8 mouse cellular contexts compared by ENCODE assay signal in genomic region chr16:36041625-36042020, GRCm38 (mm10). TPM values are rescaled to one million over a fixed set of nuclear protein-coding genes. Genes with fewer than 3 reads are reported as not detected.
DNase-seq lines count a peak whose midpoint lies in the region; ATAC-seq and TF ChIP-seq lines count a peak whose summit lies in the region.

No protein-coding gene starts in this region.

- H3K4me3 ChIP-seq in kidney, postnatal 0 days (replicated peaks; ENCODE audit: low read depth, low read length): peak overlapping the region; percentile 75
- peak overlapping the region; percentile 53 for H3K4me3 ChIP-seq in cortical plate, adult 2 months (ENCODE audit: insufficient read depth, low read length)
- peak overlapping the region; percentile 50 for H3K4me3 ChIP-seq in hindbrain, embryonic 14.5 days (replicated peaks; ENCODE audit: low read length)
- H3K4me3 ChIP-seq in midbrain, embryonic 14.5 days (replicated peaks; ENCODE audit: low read depth, low read length): peak overlapping the region; percentile 63

- ATAC-seq in kidney, postnatal 0 days (replicated peaks; ENCODE audit: low FRiP score, low read depth): 0 out of 2 replicates have a peak, but pooled peaks have one; percentile 2
- no peak for ATAC-seq in hindbrain, embryonic 14.5 days (ENCODE audit: low FRiP score)
- no peak; the same call in 1 of the 2 replicates for ATAC-seq in midbrain, embryonic 14.5 days (ENCODE audit: low FRiP score, low TSS enrichment)
- no peak for ATAC-seq in megakaryocyte progenitor cell, adult 5-6 weeks (replicated peaks; ENCODE audit: poor library complexity)
- no peak for ATAC-seq in monocyte, adult 5-6 weeks (replicated peaks; ENCODE audit: insufficient number of reproducible peaks, low FRiP score, low TSS enrichment, poor library complexity, severe bottlenecking)

- peak overlapping the region; percentile 76 for H3K9ac ChIP-seq in kidney, postnatal 0 days (ENCODE audit: low read depth, low read length)
- H3K9ac ChIP-seq in hindbrain, embryonic 14.5 days: peak overlapping the region; percentile 66
- H3K9ac ChIP-seq in midbrain, embryonic 14.5 days (replicated peaks; ENCODE audit: low read length): peak overlapping the region; percentile 68

- peaks cover 11% of the 10 kb centered on the region for H3K4me1 ChIP-seq in kidney, postnatal 0 days (replicated peaks; ENCODE audit: insufficient read depth, low read length)
- peaks cover 2% of the 10 kb centered on the region; the same call in 1 of the 2 replicates for H3K4me1 ChIP-seq in cortical plate, adult 2 months (ENCODE audit: control insufficient read depth, insufficient read depth, low read length)
- peaks cover 21% of the 10 kb centered on the region for H3K4me1 ChIP-seq in hindbrain, embryonic 14.5 days (replicated peaks; ENCODE audit: control insufficient read depth, insufficient read depth, low read length)
- H3K4me1 ChIP-seq in midbrain, embryonic 14.5 days (ENCODE audit: control insufficient read depth, insufficient read depth, low read length): peaks cover 19% of the 10 kb centered on the region

- TF ChIP-seq CTCF in kidney, postnatal 0 days (IDR thresholded peaks at IDR 0.05; ENCODE audit: low read depth): no peak
- no peak for TF ChIP-seq CTCF in cortical plate, adult 2 months (IDR thresholded peaks at IDR 0.05; ENCODE audit: extremely low read depth, insufficient read depth, low read length)

- WGBS in kidney, postnatal 0 days: 21% methylated on average over 11 of the region's 11 CpGs
- whole genome bisulfite sequencing in hindbrain, embryonic 14.5 days: 33% methylated on average over 11 of the region's 11 CpGs
- WGBS in midbrain, embryonic 14.5 days: 34% methylated on average over 11 of the region's 11 CpGs

- no peaks in the 10 kb centered on the region for H3K27me3 ChIP-seq in kidney, postnatal 0 days (ENCODE audit: insufficient read depth, low read length)
- H3K27me3 ChIP-seq in hindbrain, embryonic 14.5 days (ENCODE audit: control insufficient read depth, insufficient read depth, low read length): no peaks in the 10 kb centered on the region
- no peaks in the 10 kb centered on the region for H3K27me3 ChIP-seq in midbrain, embryonic 14.5 days (ENCODE audit: control insufficient read depth, insufficient read depth, low read length)

- DNase-seq in kidney, postnatal 0 days (ENCODE audit: low spot score): no peak
- no peak for DNase-seq in kidney, postnatal 4 days
- no peak for DNase-seq in hindbrain, embryonic 14.5 days (ENCODE audit: low spot score)
- no peak for DNase-seq in midbrain, embryonic 14.5 days
- no peak for DNase-seq in frontal cortex, postnatal 10 days (ENCODE audit: low spot score in 2 of 2)

- peaks cover 30% of the 10 kb centered on the region for H3K36me3 ChIP-seq in kidney, postnatal 0 days (ENCODE audit: insufficient read depth, low read length)
- peaks cover 42% of the 10 kb centered on the region for H3K36me3 ChIP-seq in hindbrain, embryonic 14.5 days (replicated peaks; ENCODE audit: control insufficient read depth, insufficient read depth)
- peaks cover 34% of the 10 kb centered on the region for H3K36me3 ChIP-seq in midbrain, embryonic 14.5 days (ENCODE audit: control insufficient read depth, insufficient read depth, low read length)

- H3K9me3 ChIP-seq in kidney, postnatal 0 days (replicated peaks; ENCODE audit: low read length): no peaks in the 10 kb centered on the region
- no peaks in the 10 kb centered on the region for H3K9me3 ChIP-seq in hindbrain, embryonic 14.5 days (ENCODE audit: control insufficient read depth, low read length)
- no peaks in the 10 kb centered on the region for H3K9me3 ChIP-seq in midbrain, embryonic 14.5 days (ENCODE audit: control insufficient read depth, low read length)

- H3K27ac ChIP-seq in kidney, postnatal 0 days: peak overlapping the region; percentile 87
- H3K27ac ChIP-seq in cortical plate, adult 2 months (ENCODE audit: insufficient read depth, low read length): no peak overlapping the region
- H3K27ac ChIP-seq in hindbrain, embryonic 14.5 days: peak overlapping the region; percentile 73
- H3K27ac ChIP-seq in midbrain, embryonic 14.5 days (replicated peaks; ENCODE audit: low read depth, low read length): peak overlapping the region; percentile 68

- TF ChIP-seq POLR2A in cortical plate, adult 2 months (IDR thresholded peaks at IDR 0.05; ENCODE audit: extremely low read depth, insufficient read depth, low read length): no peak

- peak overlapping the region; percentile 83 for H3K4me2 ChIP-seq in kidney, postnatal 0 days (ENCODE audit: low read length)
- peak overlapping the region; percentile 69 for H3K4me2 ChIP-seq in hindbrain, embryonic 14.5 days (replicated peaks)
- H3K4me2 ChIP-seq in midbrain, embryonic 14.5 days (ENCODE audit: low read length): peak overlapping the region; percentile 84

RNA-seq across cellular contexts. Expression of gene Wdr5b, which starts 0.6 kb away (rescaled TPM):
- 8.1 and 8.7 TPM in 2 replicates for polyA plus RNA-seq in kidney, postnatal 0 days (2015; fragmentation: Nextera tagmentation; extraction: Ambion mirVana)
- 4.4 and 4.8 TPM in 2 replicates for polyA plus RNA-seq in cortical plate, adult 2 months (2012; rRNA removed)
- 12.9 and 13.7 TPM in 2 replicates for polyA plus RNA-seq in hindbrain, embryonic 14.5 days (2014; fragmentation: Nextera tagmentation; extraction: Ambion mirVana)
- polyA plus RNA-seq in midbrain, embryonic 14.5 days (2014; fragmentation: Nextera tagmentation; extraction: Ambion mirVana): 14.4 and 16.9 TPM in 2 replicates
- total RNA-seq in megakaryocyte progenitor cell, adult 5-6 weeks (2015): 5.8 and 8.6 TPM in 2 replicates
- total RNA-seq in megakaryocyte progenitor cell, adult 5-6 weeks (2017): 8.5 and 8.6 TPM in 2 replicates
- 10.3 to 16.4 TPM (median 12.5 TPM) in 3 replicates for total RNA-seq in monocyte, adult 5-6 weeks (2017)

RNA-seq across cellular contexts. Expression of gene Fam162a, which starts 29.8 kb away (rescaled TPM):
- 362 and 409 TPM in 2 replicates for polyA plus RNA-seq in kidney, postnatal 0 days (2015; fragmentation: Nextera tagmentation; extraction: Ambion mirVana)
- polyA plus RNA-seq in cortical plate, adult 2 months (2012; rRNA removed): 97.8 and 111 TPM in 2 replicates
- 129 and 139 TPM in 2 replicates for polyA plus RNA-seq in hindbrain, embryonic 14.5 days (2014; fragmentation: Nextera tagmentation; extraction: Ambion mirVana)
- 126 and 132 TPM in 2 replicates for polyA plus RNA-seq in midbrain, embryonic 14.5 days (2014; fragmentation: Nextera tagmentation; extraction: Ambion mirVana)
- total RNA-seq in megakaryocyte progenitor cell, adult 5-6 weeks (2015): 128 and 151 TPM in 2 replicates
- total RNA-seq in megakaryocyte progenitor cell, adult 5-6 weeks (2017): 91.9 and 120 TPM in 2 replicates
- 29.4 to 38.9 TPM (median 36.2 TPM) in 3 replicates for total RNA-seq in monocyte, adult 5-6 weeks (2017)

RNA-seq across cellular contexts. Expression of gene Ccdc58, which starts 29.9 kb away (rescaled TPM):
- polyA plus RNA-seq in kidney, postnatal 0 days (2015; fragmentation: Nextera tagmentation; extraction: Ambion mirVana): 92.5 and 95.9 TPM in 2 replicates
- polyA plus RNA-seq in cortical plate, adult 2 months (2012; rRNA removed): 18.3 and 18.7 TPM in 2 replicates
- polyA plus RNA-seq in hindbrain, embryonic 14.5 days (2014; fragmentation: Nextera tagmentation; extraction: Ambion mirVana): 25.8 and 26.8 TPM in 2 replicates
- polyA plus RNA-seq in midbrain, embryonic 14.5 days (2014; fragmentation: Nextera tagmentation; extraction: Ambion mirVana): 27.7 and 29.7 TPM in 2 replicates
- total RNA-seq in megakaryocyte progenitor cell, adult 5-6 weeks (2015): 70.0 and 90.8 TPM in 2 replicates
- total RNA-seq in megakaryocyte progenitor cell, adult 5-6 weeks (2017): 57.8 and 82.1 TPM in 2 replicates
- total RNA-seq in monocyte, adult 5-6 weeks (2017): 16.8 to 45.5 TPM (median 24.5 TPM) in 3 replicates
